Mouse (Mus musculus) spleen, adult 2 months (tissue): ENCODE data around the gene Tlr6. TPM values are rescaled to one million over a fixed set of nuclear protein-coding genes. Genes with fewer than 3 reads are reported as not detected.

Experiments
- DNase-seq, 2 experiments: peaks; one replicate each; pipeline versions ENCODE4 v3.0.0 to v3.0.0-alpha.2; 2012 to 2021; ENCODE audit warnings: low spot score in 2 of 2, low read depth in 1 of 2
- H3K27ac ChIP-seq: fragments of 200-500 bp; 2 replicates; pipeline ENCODE4 v1.5.1; 2012; ENCODE audit warnings: low read length, inconsistent platforms; ENCODE audit not compliant: insufficient read depth
- H3K27me3 ChIP-seq: fragments of 200-500 bp; 2 replicates; pipeline ENCODE4 v1.6.1; 2012; ENCODE audit warnings: mild to moderate bottlenecking, moderate library complexity, low read length, inconsistent platforms; ENCODE audit not compliant: control insufficient read depth, insufficient read depth
- H3K36me3 ChIP-seq: fragments of 200-500 bp; 2 replicates; pipeline ENCODE4 v1.6.1; 2012; ENCODE audit warnings: mild to moderate bottlenecking, low read length, inconsistent platforms; ENCODE audit not compliant: control insufficient read depth, insufficient read depth
- H3K4me1 ChIP-seq: fragments of 200-500 bp; 2 replicates; pipeline ENCODE4 v1.6.1; 2011; ENCODE audit warnings: inconsistent platforms; ENCODE audit not compliant: control insufficient read depth, insufficient read depth, insufficient read length
- H3K4me3 ChIP-seq: fragments of 200-500 bp; 2 replicates; pipeline ENCODE4 v1.5.1; 2011; ENCODE audit warnings: mild to moderate bottlenecking, inconsistent platforms; ENCODE audit not compliant: insufficient read depth, insufficient read length; ENCODE audit errors: extremely low read depth
- CTCF ChIP-seq: fragments of 200-500 bp; IDR thresholded peaks from 2 replicates; pipeline ENCODE4 v1.5.1; 2011; ENCODE audit warnings: mild to moderate bottlenecking, inconsistent platforms; ENCODE audit not compliant: insufficient read depth, insufficient read length, insufficient replicate concordance; ENCODE audit errors: extremely low read depth
- POLR2A ChIP-seq: fragments of 200-500 bp; IDR thresholded peaks from 2 replicates; pipeline ENCODE4 v1.6.1; 2011; ENCODE audit warnings: low read depth, low read length, inconsistent platforms
- WGBS: fragments of 180-500 bp; shearing (Covaris S2); methylation state at CpG from one replicate; pipeline ENCODE4 v1.1.7; 2018; 5-methylcytosine and 5-hydroxymethylcytosine counted together
- polyA plus RNA-seq: library from polyadenylated mRNA; depleted of rRNA; stranded (reverse); fragments of >200 nt; gene quantifications from 2 replicates; pipeline ENCODE4 v1.2.3, GENCODE M21; 2012

The Tlr6 gene
- polyA plus RNA-seq, 1 experiment, result 2.4 TPM

DNA sequence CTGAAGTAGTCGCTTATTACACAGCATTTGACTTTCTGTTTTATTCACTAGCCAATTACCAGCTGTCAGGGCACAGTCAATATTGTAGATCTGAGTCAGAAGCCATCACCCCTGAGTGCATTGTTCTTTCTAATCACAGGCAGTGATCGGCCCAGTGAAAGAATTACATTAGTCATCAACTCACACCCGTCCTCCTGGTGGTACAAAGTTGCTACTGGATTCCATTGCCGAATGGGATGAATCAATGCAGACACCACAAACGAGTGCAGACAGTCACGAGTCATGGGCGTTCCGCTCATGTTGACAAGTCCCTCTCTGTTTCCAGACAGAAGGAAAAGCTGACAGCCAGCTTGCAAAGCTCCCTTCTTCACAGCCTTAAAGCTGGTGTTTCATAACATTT is 32.6 kb upstream of the Tlr6 start:
- no peak overlapping the region for H3K27ac ChIP-seq
- peaks cover 4% of the 10 kb centered on the region; the same call in 1 of the 2 replicates for H3K4me1 ChIP-seq
- no peak for DNase-seq
- H3K36me3 ChIP-seq, result no peaks in the 10 kb centered on the region
- 87% methylated on average over 8 of the region's 8 CpGs for WGBS
- no peaks in the 10 kb centered on the region for H3K27me3 ChIP-seq
- TF ChIP-seq CTCF, result no peak
- no peak for TF ChIP-seq POLR2A
- H3K4me3 ChIP-seq, result no peak overlapping the region

DNA sequence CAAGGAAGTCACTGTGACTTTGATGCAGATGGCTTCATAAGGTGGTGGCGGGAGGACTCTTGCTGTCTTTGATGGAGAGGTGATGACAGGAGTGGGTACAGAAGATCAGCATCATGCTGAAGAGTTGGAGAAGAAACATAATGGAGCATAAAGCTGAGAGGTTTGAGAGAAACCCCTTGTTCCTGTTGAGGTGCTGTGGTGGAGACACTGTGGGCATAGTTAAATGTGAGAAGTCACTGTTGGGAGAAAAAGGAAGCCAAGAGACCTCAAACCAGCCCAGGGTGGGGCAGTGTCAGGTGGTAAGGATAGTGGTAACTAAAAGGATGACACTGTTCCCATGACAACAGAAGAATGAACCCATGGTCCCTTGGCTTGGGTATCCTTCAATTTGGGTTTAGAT is 30.0 kb upstream of the Tlr6 start:
- no peak for TF ChIP-seq POLR2A
- H3K27me3 ChIP-seq, result no peaks in the 10 kb centered on the region
- H3K4me3 ChIP-seq, result no peak overlapping the region
- no peaks in the 10 kb centered on the region for H3K36me3 ChIP-seq
- WGBS, result 62% methylated on average over 1 of the region's 1 CpGs
- peaks cover 4% of the 10 kb centered on the region; the same call in 1 of the 2 replicates for H3K4me1 ChIP-seq
- DNase-seq, result no peak
- no peak overlapping the region for H3K27ac ChIP-seq

DNA sequence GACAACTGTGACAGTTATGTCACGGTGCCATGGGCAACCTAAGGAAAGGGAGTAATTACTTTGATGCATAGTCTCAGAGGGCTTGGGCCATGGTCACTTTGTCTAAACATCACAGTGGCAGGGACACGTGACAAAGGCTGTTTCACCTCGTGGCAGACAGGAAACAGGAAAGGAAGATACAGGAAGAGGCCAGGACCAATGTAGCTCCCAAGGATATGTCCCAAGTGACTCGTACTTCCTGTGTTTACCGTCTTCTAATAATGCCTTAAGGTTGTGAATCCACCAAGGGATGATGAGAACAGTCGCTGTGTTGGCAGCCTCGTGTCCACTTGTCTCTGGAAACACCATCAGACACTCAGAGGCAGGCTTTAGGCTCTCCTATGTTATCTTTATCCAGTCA is 26.1 kb upstream of the Tlr6 start:
- H3K4me3 ChIP-seq, result no peak overlapping the region
- 48% methylated on average over 7 of the region's 7 CpGs for WGBS
- no peak for TF ChIP-seq POLR2A
- no peak for TF ChIP-seq CTCF
- DNase-seq, result no peak
- peaks cover 4% of the 10 kb centered on the region; the same call in 1 of the 2 replicates for H3K4me1 ChIP-seq
- no peaks in the 10 kb centered on the region for H3K36me3 ChIP-seq
- no peak overlapping the region for H3K27ac ChIP-seq
- H3K27me3 ChIP-seq, result no peaks in the 10 kb centered on the region

DNA sequence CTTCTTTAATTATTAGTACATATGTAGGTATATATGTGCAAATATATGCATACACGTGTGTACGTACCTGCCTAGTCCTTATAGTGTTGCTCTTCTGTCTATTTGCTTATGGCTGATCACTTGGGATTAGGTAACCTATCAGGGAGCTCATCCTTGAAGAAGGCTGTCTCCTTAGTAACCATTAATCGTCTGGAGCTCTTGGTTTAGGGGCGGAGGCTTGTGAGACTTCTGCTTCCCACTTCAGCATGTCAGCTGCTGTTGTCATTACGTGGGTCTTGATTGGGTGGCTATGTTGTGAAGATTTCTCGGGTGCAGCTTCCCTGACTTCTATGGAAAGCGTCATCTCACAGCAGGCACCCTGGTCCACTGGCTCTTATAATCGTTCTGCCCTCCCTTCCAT is 17.2 kb upstream of the Tlr6 start:
- H3K4me3 ChIP-seq, result no peak overlapping the region
- 88% methylated on average over 8 of the region's 8 CpGs for WGBS
- no peak overlapping the region for H3K27ac ChIP-seq
- H3K27me3 ChIP-seq, result no peaks in the 10 kb centered on the region
- no peak for DNase-seq
- H3K36me3 ChIP-seq, result no peaks in the 10 kb centered on the region
- no peak for TF ChIP-seq CTCF
- TF ChIP-seq POLR2A, result no peak
- no peaks in the 10 kb centered on the region for H3K4me1 ChIP-seq

DNA sequence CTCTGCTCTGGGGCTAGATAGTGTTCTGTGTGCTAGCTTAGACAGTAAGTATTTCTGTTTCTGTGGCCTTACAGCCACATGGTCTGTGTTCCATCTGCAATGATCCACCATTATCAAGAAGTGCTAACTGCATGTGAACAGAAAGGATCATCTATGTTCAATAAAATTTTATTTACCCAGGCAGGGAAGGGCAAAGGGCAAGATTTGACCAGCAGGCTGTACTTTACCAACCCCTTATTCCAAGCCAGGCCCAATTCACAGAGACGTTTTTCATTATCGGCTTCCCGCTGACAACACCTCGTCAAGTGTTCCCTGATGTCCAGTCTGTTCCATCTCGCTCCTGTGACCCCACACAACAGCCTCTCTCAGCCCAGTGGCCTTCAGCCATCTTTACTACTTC is 15.2 kb upstream of the Tlr6 start:
- peaks cover 5% of the 10 kb centered on the region for H3K4me1 ChIP-seq
- no peak overlapping the region for H3K4me3 ChIP-seq
- 89% methylated on average over 5 of the region's 5 CpGs for WGBS
- no peak overlapping the region for H3K27ac ChIP-seq
- no peaks in the 10 kb centered on the region for H3K36me3 ChIP-seq
- no peaks in the 10 kb centered on the region for H3K27me3 ChIP-seq
- TF ChIP-seq POLR2A, result no peak
- TF ChIP-seq CTCF, result no peak
- DNase-seq, result no peak

DNA sequence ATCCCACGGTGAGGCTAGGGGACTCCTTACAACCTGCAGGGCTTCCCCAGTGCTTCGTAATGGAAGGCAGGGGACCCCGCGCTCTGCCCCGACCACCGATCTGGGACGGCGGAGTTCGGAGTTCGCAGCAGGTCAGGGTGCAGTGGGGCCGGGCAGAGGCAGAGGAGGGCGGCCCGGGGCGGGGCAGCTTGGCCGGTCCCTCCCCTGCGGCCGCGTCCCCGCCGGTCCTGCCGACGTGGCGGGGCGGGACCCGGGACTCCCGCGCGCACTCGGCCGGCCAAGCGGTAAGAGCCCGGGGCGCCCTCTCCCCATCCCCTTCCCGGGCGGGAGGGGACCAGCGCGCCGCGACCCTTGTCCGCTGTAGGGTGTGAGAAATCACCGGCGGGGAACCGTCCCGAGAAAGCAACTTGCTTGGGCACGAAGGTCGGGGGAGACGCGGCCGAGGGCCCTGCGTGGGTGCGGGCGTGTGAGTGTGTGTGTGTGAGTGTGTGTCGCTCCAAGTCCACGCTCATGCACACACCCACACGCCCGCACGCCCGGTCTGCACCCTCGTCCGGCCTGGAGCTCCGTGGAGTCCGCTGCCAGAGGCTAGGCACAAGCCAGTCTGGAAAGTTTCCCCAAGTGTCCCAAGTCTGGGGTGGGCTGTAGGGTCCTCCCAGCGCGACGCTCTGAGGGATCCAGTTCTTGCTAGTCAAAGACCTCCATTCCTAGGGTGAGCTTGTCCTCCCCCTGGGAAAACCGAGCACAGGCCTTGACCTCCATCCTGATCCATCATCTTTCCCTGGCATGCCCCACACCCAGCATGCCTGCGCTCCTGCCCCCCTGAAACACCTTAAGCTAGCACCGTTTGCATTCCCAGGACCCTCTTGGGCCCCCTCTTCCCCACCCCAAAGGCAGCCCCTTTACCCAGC is 10.2 kb upstream of the Tlr6 start, which contains the start of gene Fam114a1:
Gene Fam114a1 (plus strand): TSS at position 211 of the 911 bp plus-strand sequence.
- peak in 1 of 2 experiments; percentile 71 for DNase-seq
- no peaks in the 10 kb centered on the region for H3K36me3 ChIP-seq
- peak within 1 kb of the TSS; percentile 60 for H3K27ac ChIP-seq
- peaks cover 6% of the 10 kb centered on the region for H3K4me1 ChIP-seq
- TF ChIP-seq CTCF (no peak), POLR2A (no peak; the same call in 1 of the 2 replicates)
- H3K4me3 ChIP-seq, result peak within 1 kb of the TSS; percentile 80
- H3K27me3 ChIP-seq, result no peaks in the 10 kb centered on the region
- 5% methylated on average over 66 of the region's 68 CpGs for WGBS
